Mouse (Mus musculus): ENCODE measurements around the gene Senp8. TPM values are rescaled to one million over a fixed set of nuclear protein-coding genes. Genes with fewer than 3 reads are reported as not detected.

Gene Senp8
- polyA plus RNA-seq, 1 experiment from 2014 or later = 9.9 TPM

GRCm38 (mm10) chr9:59695451-59695813 lies 55.1 kb downstream of the Senp8 start:
- no peaks in the 10 kb centered on the region for H3K27me3 ChIP-seq (ENCODE audit: control insufficient read depth, insufficient read depth, low read depth, low read length)
- no peaks in the 10 kb centered on the region for H3K9me3 ChIP-seq (ENCODE audit: control insufficient read depth, low read length)
- no peak overlapping the region for H3K9ac ChIP-seq (ENCODE audit: low read length)
- H3K4me3 ChIP-seq (ENCODE audit: low read length) = no peak overlapping the region
- no peaks in the 10 kb centered on the region for H3K36me3 ChIP-seq (ENCODE audit: control insufficient read depth, insufficient read depth, low read length)
- no peak overlapping the region for H3K4me2 ChIP-seq (ENCODE audit: low read depth, low read length)
- H3K4me1 ChIP-seq (replicated peaks; ENCODE audit: control insufficient read depth, insufficient read depth, low read length) = peaks cover 43% of the 10 kb centered on the region
- peak overlapping the region; percentile 86 for H3K27ac ChIP-seq (ENCODE audit: low read length)
- 19% methylated on average over 3 of the region's 3 CpGs for WGBS
- ATAC-seq (ENCODE audit: low read depth) = no peak

GRCm38 (mm10) chr9:59694571-59695450 lies 55.7 kb downstream of the Senp8 start:
- Histone ChIP-seq H3K36me3 (ENCODE audit: control insufficient read depth, insufficient read depth, low read length) (no peaks in the 10 kb centered on the region), H3K4me1 (replicated peaks; ENCODE audit: control insufficient read depth, insufficient read depth, low read length) (peaks cover 43% of the 10 kb centered on the region), H3K27ac (ENCODE audit: low read length) (peak overlapping the region; percentile 86), H3K27me3 (ENCODE audit: control insufficient read depth, insufficient read depth, low read depth, low read length) (no peaks in the 10 kb centered on the region), H3K4me2 (ENCODE audit: low read depth, low read length) (0 out of 2 replicates have a peak overlapping the region, but pooled peaks have one; percentile 12), H3K4me3 (ENCODE audit: low read length) (no peak overlapping the region), H3K9ac (ENCODE audit: low read length) (no peak overlapping the region), H3K9me3 (ENCODE audit: control insufficient read depth, low read length) (no peaks in the 10 kb centered on the region)
- WGBS = 31% methylated on average over 16 of the region's 16 CpGs
- ATAC-seq (ENCODE audit: low read depth) = no peak

- ATAC-seq (ENCODE audit: low read depth) = peak; percentile 50
- Histone ChIP-seq H3K36me3 (ENCODE audit: control insufficient read depth, insufficient read depth, low read length) (no peaks in the 10 kb centered on the region), H3K4me1 (replicated peaks; ENCODE audit: control insufficient read depth, insufficient read depth, low read length) (peaks cover 40% of the 10 kb centered on the region), H3K4me3 (ENCODE audit: low read length) (peak overlapping the region; percentile 38), H3K4me2 (ENCODE audit: low read depth, low read length) (peak overlapping the region; percentile 65), H3K9ac (ENCODE audit: low read length) (peak overlapping the region; percentile 60), H3K27me3 (ENCODE audit: control insufficient read depth, insufficient read depth, low read depth, low read length) (no peaks in the 10 kb centered on the region), H3K27ac (ENCODE audit: low read length) (peak overlapping the region; percentile 92), H3K9me3 (ENCODE audit: control insufficient read depth, low read length) (no peaks in the 10 kb centered on the region)
- 35% methylated on average over 9 of the region's 9 CpGs for WGBS
Observed at GRCm38 (mm10) chr9:59692145-59692544, 58.4 kb downstream of the Senp8 start.

- WGBS = 4% methylated on average over 23 of the region's 23 CpGs
- no peaks in the 10 kb centered on the region for H3K9me3 ChIP-seq (ENCODE audit: control insufficient read depth, low read length)
- no peaks in the 10 kb centered on the region for H3K27me3 ChIP-seq (ENCODE audit: control insufficient read depth, insufficient read depth, low read depth, low read length)
- H3K4me3 ChIP-seq (ENCODE audit: low read length) = peak overlapping the region; percentile 38
- H3K36me3 ChIP-seq (ENCODE audit: control insufficient read depth, insufficient read depth, low read length) = no peaks in the 10 kb centered on the region
- peak; percentile 91 for ATAC-seq (ENCODE audit: low read depth)
- peaks cover 35% of the 10 kb centered on the region for H3K4me1 ChIP-seq (replicated peaks; ENCODE audit: control insufficient read depth, insufficient read depth, low read length)
- H3K27ac ChIP-seq (ENCODE audit: low read length) = peak overlapping the region; percentile 92
- peak overlapping the region; percentile 65 for H3K4me2 ChIP-seq (ENCODE audit: low read depth, low read length)
- H3K9ac ChIP-seq (ENCODE audit: low read length) = peak overlapping the region; percentile 60
Observed at GRCm38 (mm10) chr9:59691635-59692094, 58.8 kb downstream of the Senp8 start.

GRCm38 (mm10) chr9:59687416-59688046 lies 63.0 kb downstream of the Senp8 start:
- WGBS = 26% methylated on average over 6 of the region's 6 CpGs
- H3K27ac ChIP-seq (ENCODE audit: low read length) = 0 out of 2 replicates have a peak overlapping the region, but pooled peaks have one; percentile 47

More at GRCm38 (mm10) chr9:59687416-59688046, 63.0 kb downstream of the Senp8 start:
- no peak overlapping the region for H3K4me3 ChIP-seq (ENCODE audit: low read length)
- peaks cover 18% of the 10 kb centered on the region for H3K4me1 ChIP-seq (replicated peaks; ENCODE audit: control insufficient read depth, insufficient read depth, low read length)
- H3K27me3 ChIP-seq (ENCODE audit: control insufficient read depth, insufficient read depth, low read depth, low read length) = no peaks in the 10 kb centered on the region
- no peak overlapping the region for H3K9ac ChIP-seq (ENCODE audit: low read length)
- no peak overlapping the region for H3K4me2 ChIP-seq (ENCODE audit: low read depth, low read length)
- no peaks in the 10 kb centered on the region for H3K36me3 ChIP-seq (ENCODE audit: control insufficient read depth, insufficient read depth, low read length)
- H3K9me3 ChIP-seq (ENCODE audit: control insufficient read depth, low read length) = no peaks in the 10 kb centered on the region
- no peak for ATAC-seq (ENCODE audit: low read depth)

Other genes starting within 250 kb of the Senp8 start
- gene Hexa, start 211.2 kb downstream of the Senp8 start, polyA plus RNA-seq (2015; fragmentation: Nextera tagmentation; extraction: Ambion mirVana) = 69.3 and 72.7 TPM in 2 replicates
- not detected in 2 replicates for gene Tmem202, start 210.9 kb downstream of the Senp8 start, polyA plus RNA-seq (2015; fragmentation: Nextera tagmentation; extraction: Ambion mirVana)
- 0.43 and 0.55 TPM in 2 replicates for gene Celf6, start 172.8 kb downstream of the Senp8 start, polyA plus RNA-seq (2015; fragmentation: Nextera tagmentation; extraction: Ambion mirVana)
- 22.6 and 23.7 TPM in 2 replicates for gene Parp6, start 133.4 kb downstream of the Senp8 start, polyA plus RNA-seq (2015; fragmentation: Nextera tagmentation; extraction: Ambion mirVana)
- gene Pkm, start 94.3 kb downstream of the Senp8 start, polyA plus RNA-seq (2015; fragmentation: Nextera tagmentation; extraction: Ambion mirVana) = 1,125 and 1,193 TPM in 2 replicates
- gene Gramd2, start 70.6 kb downstream of the Senp8 start, polyA plus RNA-seq (2015; fragmentation: Nextera tagmentation; extraction: Ambion mirVana) = 11.0 and 13.2 TPM in 2 replicates
- 12.3 and 12.6 TPM in 2 replicates for gene Myo9a, start 186 bp upstream of the Senp8 start, polyA plus RNA-seq (2015; fragmentation: Nextera tagmentation; extraction: Ambion mirVana)
- 0.24 TPM in 1 of 2 replicates, not detected in the other for gene Nr2e3, start 209.9 kb upstream of the Senp8 start, polyA plus RNA-seq (2015; fragmentation: Nextera tagmentation; extraction: Ambion mirVana)